Mouse (Mus musculus): Measurements from ENCODE around the gene Cenpn.
A peak's percentile ranks its signal among the peaks of the same experiment; 100 is the strongest.

The Cenpn gene

GRCm38 (mm10) chr8:116942284-116943058, 20.9 kb downstream of the Cenpn start:
- DNase-seq (ENCODE audit: low spot score) = no peak

GRCm38 (mm10) chr8:116943161-116943554, 21.6 kb downstream of the Cenpn start, which contains the start of gene Atmin:
Gene Atmin (plus strand): TSS chr8:116943393.
- peak; percentile 40 for DNase-seq (ENCODE audit: low spot score)

- DNase-seq (ENCODE audit: low spot score) = no peak
Observed at GRCm38 (mm10) chr8:116943555-116944384, 22.2 kb downstream of the Cenpn start.

GRCm38 (mm10) chr8:116944385-116944696, 22.8 kb downstream of the Cenpn start:
- DNase-seq (ENCODE audit: low spot score) = no peak

DNA sequence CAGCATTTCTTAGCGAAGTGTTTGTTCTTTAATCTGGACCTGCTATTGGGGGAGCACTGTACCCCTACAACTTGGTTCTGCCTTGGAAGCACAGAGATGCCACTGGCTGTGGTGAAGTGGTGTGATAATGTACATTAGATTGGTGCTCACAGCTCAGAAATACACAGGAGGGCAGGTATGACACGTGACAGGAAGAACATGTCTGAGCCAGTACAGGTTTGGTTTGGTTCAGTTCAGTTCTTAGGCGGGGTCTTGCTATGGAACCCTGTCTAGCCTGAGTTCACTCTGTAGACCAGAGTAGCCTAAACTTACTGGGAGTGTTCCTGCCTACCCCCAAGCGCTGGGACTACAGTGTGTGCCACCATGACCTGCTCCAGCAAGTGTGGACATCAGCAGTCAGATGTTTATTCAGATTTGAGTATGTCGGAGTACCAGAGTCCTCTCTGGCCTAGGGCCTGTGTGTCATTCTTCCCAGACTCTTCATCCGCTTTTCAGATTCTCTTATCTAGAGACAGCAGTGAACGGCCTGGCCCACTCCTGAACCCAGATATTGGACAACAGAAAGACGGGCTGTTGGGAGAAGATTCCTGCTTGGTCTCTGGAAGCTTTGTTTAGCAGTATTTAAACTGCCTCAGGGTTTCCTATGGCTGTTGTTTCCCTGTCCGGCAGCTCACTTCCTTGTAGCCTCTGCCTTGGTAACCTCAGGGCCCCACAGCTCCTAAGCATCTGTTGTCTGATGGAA, 23.8 kb downstream of the Cenpn start:
- DNase-seq (ENCODE audit: low spot score) = no peak

DNA sequence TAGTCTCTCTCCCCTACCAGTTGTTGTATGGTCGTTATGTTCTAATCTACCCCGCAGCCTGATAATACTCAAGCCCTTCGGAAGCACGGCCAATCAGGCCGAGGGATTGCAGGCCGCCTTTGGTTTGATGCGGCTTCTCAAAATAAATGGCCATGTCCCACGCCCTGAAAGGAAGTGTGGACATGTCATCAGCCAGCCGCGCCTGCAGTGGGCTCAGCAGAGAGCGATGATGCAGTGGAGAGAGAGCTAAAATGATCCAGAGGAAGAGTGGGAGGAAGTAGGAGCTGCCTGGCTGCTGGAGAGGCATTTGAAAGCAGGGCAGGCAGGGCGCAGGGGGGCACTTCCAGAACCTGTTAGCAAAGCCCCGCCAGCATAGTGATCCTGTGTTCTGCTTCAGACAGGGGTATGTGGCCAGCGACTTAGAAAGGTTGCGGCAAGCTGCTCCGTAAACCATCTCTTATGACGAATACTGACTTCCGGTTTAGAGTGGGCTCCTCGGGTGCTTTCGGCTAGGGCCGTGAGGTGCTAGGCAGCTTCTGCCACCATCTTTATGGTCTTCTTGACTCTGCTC, 24.8 kb downstream of the Cenpn start:
- DNase-seq (ENCODE audit: low spot score) = no peak

DNA sequence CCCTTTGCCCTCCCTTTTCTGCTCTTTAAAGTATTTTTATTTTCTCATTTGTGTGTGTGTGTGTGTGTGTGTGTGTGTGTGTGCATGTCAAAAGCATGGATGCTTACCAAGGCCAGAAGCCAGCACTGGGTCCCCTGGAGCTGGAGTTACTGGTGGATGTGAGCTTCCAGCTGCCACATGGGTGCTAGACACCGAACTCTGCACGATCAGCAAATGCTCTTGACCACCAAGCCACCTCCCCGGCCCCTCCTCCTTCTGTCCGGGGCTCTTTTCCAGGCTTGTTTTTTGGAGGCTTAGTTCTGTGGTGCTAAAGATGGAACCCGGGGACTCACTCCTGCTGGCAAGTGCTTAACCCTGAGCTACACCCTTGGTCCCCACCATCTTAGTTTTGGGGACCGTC, 25.3 kb downstream of the Cenpn start:
- no peak for DNase-seq (ENCODE audit: low spot score)

- no peak for DNase-seq (ENCODE audit: low spot score)
Observed at GRCm38 (mm10) chr8:116947589-116947988, 26.1 kb downstream of the Cenpn start.

GRCm38 (mm10) chr8:116951369-116951768, 29.8 kb downstream of the Cenpn start:
- no peak for DNase-seq (ENCODE audit: low spot score)

GRCm38 (mm10) chr8:116951778-116952177, 30.2 kb downstream of the Cenpn start:
- DNase-seq (ENCODE audit: low spot score) = no peak

GRCm38 (mm10) chr8:116952428-116952827, 30.9 kb downstream of the Cenpn start:
- DNase-seq (ENCODE audit: low spot score) = no peak

DNA sequence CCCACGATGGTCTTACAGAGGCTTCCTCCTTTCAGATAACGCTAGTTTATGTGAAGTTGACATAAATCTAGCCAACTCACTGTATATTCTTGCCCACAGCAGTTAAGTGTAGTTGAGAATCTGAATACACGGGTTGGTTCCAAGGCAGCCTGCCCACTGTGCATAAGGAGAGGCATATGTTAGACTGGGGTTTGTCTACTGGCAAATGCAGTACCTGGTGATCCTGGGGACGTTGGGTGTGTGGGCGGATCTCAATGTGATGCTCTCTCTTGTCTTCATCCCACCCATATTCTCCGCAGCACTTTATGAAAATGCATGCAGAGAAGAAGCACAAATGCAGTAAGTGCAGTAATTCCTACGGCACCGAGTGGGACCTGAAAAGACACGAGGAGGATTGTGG, 32.9 kb downstream of the Cenpn start:
- no peak for DNase-seq (ENCODE audit: low spot score)

- no peak for DNase-seq (ENCODE audit: low spot score)
Observed at GRCm38 (mm10) chr8:116969531-116969930, 48.0 kb downstream of the Cenpn start.

DNA sequence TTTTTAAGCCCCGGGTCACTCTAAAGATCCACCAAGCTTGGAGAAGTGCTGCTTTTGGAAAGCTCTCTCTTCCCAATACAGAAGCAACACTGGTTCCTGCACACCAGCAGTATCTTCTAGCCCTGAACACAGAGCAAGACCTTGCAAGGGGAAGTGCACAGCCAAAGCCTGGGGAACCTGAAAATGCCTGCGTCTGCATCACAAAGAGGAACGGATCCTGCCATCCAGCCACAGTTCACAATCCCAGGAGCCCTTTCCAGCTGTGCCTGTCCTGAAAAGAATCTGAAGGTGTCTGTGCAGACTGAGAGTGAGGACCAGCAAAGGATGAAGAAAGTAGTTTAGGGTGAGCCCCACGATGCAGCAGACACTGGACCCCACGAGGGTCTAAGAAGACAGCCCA, 53.5 kb downstream of the Cenpn start:
- DNase-seq (ENCODE audit: low spot score) = no peak

- no peak for DNase-seq (ENCODE audit: low spot score)
Observed at GRCm38 (mm10) chr8:116975606-116976005, 54.1 kb downstream of the Cenpn start.

GRCm38 (mm10) chr8:116978052-116978451, 56.5 kb downstream of the Cenpn start:
- no peak for DNase-seq (ENCODE audit: low spot score)

DNA sequence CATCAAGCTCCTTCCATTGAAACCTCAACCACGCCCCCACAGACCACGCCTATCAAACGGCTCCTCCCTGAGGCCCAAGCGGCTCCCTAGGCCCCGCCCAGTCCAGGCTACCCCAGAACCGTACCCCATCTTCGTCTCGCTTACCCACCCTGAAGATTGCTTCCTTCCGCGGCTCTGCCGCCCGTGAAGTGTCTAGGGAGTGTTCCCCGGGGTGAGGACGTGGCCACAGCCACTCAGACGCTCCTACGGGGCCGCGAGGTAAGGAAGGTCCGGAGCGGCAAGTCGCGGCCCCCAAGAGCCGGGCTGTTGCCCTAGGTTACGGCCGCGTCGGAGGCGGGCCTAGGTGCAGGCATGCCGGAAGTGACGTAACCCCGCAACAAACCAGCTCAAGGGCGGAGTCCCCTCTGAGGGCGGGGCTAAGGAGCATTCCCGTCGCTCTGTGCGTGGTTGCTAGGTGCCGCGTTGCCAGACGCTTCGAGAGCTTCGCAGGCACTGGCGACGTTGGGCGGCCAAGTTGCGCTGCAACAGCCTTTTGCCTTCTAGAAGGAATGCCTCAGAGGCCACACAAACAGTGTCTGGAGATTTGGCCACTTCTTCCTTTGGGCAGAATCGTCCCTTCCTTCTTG, 57.2 kb downstream of the Cenpn start, which contains the start of gene 1700030J22Rik:
TSS of gene 1700030J22Rik (minus strand) at position 329 of the 626 bp plus-strand sequence.
- DNase-seq (ENCODE audit: low spot score) = peak; percentile 89

DNA sequence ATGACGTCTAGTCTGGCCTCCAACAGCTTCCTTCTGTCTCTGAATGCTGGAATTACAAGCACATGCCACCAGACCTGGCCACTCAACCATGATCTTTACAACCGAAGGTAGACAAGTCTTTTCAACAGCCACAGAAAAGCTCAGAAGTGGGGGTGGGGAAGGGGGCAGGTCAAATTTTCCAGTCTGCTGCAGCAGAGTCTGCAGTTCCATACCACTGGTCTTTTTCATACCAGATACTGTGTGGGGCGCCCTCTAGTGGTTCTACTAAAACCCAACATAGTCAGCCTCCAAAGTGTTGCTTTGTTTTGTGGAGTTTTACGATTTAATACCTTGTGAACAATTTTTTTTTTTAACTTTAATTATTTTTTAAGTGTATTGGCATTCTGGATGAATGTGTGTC, 58.6 kb downstream of the Cenpn start:
- no peak for DNase-seq (ENCODE audit: low spot score)

GRCm38 (mm10) chr8:116989842-116990241, 68.3 kb downstream of the Cenpn start:
- no peak for DNase-seq (ENCODE audit: low spot score)
